Mouse (Mus musculus): ENCODE data around the gene Acyp1. TPM values are rescaled to one million over a fixed set of nuclear protein-coding genes. Genes with fewer than 3 reads are reported as not detected.

Acyp1 gene
- polyA plus RNA-seq, 1 experiment: 2.8 TPM

DNA sequence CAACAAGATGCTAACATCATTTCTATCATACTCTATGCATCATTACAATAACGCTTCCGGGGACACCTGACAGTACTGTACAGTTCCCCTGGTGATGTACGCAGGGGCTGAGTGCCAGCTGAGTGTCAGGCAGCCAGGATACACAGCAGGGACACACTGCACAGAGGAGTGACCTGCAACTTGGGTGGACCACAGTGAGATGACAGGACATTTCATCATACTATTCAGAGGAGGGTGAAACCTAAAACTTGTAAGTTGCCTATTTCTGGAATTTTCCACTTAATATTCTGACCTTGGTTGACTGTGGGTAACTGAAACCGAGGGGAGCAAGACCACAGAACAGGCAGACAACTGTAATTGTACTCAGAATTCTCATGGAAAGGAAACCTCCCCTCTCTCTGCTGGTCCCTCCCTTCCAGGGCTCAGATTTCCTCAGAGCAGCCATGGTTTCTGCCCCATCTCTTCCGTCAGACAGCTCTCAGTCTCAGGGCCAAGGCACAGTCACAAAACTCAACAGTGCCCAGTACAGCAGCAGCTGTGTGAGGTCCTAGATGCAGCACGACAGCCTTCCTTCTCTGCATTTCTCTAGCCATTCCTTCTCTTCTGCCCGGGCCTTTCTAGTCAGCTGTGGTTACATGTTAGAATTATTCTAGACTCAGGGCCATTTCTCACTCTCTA lies 32.0 kb downstream of the Acyp1 start:
- 75% methylated on average over 7 of the region's 7 CpGs for WGBS
- DNase-seq (ENCODE audit: low read depth, low spot score): no peak

DNA sequence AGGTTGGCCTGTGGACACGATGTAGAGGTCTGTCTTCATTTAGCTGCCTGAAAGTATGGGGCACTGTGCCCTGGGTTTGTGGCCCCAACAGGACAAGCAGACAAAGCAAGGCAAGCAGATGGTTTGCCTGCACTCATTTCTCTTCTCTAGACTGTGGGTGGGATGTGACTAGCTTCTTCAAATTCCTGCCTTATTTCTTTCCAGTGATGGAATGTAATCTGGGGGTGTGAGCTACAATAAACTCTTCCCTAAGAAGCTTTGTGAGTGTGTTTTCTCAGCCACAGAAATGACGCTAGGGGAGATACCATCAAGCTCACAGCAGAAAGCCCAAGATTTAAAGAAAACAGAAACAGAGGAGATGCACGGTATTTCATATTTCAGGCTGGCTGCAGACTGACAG lies 36.2 kb downstream of the Acyp1 start:
- WGBS: 80% methylated on average over 3 of the region's 3 CpGs
- no peak for DNase-seq (ENCODE audit: low read depth, low spot score)

DNA sequence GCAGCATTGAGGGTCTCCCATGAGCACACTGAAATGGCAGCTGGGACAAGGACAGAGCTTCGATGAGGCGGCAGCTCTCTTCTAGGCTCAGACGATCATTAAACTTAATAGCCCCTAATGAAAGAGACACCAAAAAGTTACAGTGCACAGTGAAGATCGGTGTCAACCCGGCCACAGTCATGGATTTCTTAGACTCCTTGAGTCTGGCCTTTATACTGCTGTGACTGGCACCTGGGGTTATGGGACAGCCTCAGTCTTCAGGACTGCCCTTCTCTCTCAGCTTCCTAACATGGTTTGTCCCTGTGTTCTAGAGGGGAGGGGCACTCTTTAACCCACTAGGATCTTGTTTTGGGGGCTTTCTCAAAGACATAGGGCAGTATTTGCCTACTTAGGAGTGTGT lies 50.7 kb downstream of the Acyp1 start:
- WGBS: 79% methylated on average over 5 of the region's 5 CpGs
- DNase-seq (ENCODE audit: low read depth, low spot score): no peak

DNA sequence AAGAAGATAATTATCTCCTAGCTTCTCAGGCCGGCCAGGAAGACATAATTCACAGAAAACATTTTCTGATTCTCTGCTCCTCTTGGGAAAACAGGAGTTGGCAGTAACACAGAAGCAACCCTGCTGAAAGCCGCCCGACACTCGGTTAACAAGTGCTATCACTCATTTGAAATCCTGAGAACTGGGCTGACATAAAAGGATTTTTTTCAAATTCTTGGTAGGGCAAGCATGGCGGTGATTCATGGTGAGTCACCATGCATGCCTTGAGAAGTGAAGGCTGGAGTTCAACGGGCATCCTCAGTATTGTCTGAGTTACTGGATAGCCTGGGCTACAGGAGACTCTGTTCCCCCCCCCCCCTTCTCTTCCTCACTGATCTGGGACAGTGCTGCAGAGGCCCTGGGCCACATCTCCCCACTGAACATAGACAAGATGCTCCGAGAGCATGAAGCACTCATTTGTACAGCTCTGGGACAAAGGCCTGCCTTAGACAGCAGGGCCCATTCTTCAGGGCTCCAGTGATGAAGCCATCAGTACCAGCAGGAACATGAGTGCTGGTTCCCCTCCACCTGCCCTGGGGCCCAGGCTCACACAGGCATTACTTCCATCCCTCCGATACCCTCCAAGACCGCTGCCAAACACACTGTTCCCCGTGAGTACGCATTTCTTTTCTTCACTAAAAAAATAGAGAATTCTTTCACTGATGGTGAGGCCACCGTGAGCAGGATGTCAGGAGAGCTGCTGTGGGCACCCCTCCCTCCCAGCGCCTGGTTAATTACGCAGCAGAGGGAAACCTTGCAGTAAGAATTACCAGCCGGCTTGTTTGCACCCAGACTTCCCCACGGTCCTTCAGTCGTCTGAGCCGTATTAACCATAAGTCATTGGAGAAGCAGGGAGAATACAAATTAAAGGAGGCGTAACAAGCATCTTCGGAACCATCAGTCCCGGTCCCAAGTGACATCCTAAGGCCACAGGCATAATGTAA lies 54.6 kb downstream of the Acyp1 start:
- WGBS: 81% methylated on average over 21 of the region's 21 CpGs

DNA sequence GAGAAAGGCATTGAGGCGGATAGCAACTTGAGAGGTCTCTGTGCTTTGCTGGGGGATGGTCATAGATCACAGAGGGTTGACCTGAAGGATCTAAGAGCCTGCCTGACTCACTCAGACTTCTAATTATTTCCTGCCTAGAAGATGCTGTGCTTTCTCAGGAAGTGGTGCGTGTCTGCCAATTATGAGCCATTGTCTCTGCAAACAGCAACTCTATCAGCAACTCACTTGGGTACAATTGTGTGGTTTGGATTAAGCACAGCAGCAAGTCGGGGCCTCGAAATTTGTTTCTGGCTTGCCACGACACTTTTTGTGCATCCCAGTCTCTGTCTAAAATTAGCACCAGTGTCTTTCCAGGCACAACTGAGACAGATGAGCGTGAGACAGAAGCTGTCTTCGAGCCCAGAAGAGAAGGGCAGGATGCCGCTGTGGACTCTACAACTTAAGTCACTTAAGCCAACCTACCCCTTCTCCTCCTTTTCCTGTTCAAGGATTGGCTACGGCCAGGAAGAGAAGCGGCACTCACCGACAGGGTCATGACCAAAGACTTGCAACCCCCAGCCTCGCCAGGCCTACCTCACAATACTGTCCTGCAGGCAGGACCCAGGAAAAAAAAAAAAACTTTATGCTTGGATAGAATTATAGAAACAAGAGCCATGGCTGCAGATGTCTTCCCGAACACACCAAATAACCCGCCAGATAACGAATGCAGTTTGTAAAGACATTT lies 60.2 kb downstream of the Acyp1 start:
- WGBS: 68% methylated on average over 15 of the region's 15 CpGs
- no peak for DNase-seq (ENCODE audit: low read depth, low spot score)

More for the DNA sequence above, 54.6 kb downstream of the Acyp1 start:
- no peak for DNase-seq (ENCODE audit: low read depth, low spot score)

DNA sequence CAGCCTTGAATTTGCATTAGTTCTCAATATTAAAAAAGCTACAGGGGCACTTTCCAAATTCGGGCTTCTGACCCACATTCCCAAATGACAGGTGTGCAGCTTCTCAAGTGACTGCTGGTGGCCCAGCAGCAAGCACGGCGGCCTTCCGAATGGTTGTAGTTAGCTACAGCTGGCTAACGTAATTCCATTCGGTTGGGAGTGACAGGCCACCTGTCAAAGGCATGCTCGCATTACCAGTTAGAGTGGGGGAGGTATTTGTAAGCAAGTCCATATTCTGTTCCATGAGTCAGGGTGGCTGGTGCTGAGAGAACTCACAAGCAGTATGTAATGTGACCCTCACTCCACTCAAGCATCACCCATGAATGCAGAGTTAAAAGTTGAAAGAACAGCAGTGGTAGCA lies 61.0 kb downstream of the Acyp1 start:
- DNase-seq (ENCODE audit: low read depth, low spot score): no peak
- WGBS: 68% methylated on average over 7 of the region's 7 CpGs

Other genes starting within 250 kb of the Acyp1 start
- 0.46 and 0.81 TPM in 2 replicates for gene Prox2, start 177.7 kb downstream of the Acyp1 start, polyA plus RNA-seq (2012; rRNA removed)
- 134 and 207 TPM in 2 replicates for gene Dlst, start 177.6 kb downstream of the Acyp1 start, polyA plus RNA-seq (2012; rRNA removed)
- gene Rps6kl1, start 137.2 kb downstream of the Acyp1 start, polyA plus RNA-seq (2012; rRNA removed): 0.97 and 1.2 TPM in 2 replicates
- 1.2 TPM in 2 replicates for gene Pgf, start 110.6 kb downstream of the Acyp1 start, polyA plus RNA-seq (2012; rRNA removed)
- gene Eif2b2, start 69.0 kb downstream of the Acyp1 start, polyA plus RNA-seq (2012; rRNA removed): 84.1 and 90.8 TPM in 2 replicates
- gene Mlh3, start 17.8 kb downstream of the Acyp1 start, polyA plus RNA-seq (2012; rRNA removed): 2.1 and 2.2 TPM in 2 replicates
- 0.22 and 0.24 TPM in 2 replicates for gene Zc2hc1c, start 153 bp upstream of the Acyp1 start, polyA plus RNA-seq (2012; rRNA removed)
- gene Nek9, start 50.9 kb upstream of the Acyp1 start, polyA plus RNA-seq (2012; rRNA removed): 15.3 and 21.7 TPM in 2 replicates
- 227 and 242 TPM in 2 replicates for gene Tmed10, start 86.4 kb upstream of the Acyp1 start, polyA plus RNA-seq (2012; rRNA removed)
- gene Fos, start 185.5 kb upstream of the Acyp1 start, polyA plus RNA-seq (2012; rRNA removed): 46.5 and 153 TPM in 2 replicates